Mouse (Mus musculus) heart, postnatal 0 days (tissue): ENCODE results near the gene Gab2.

Experiments
- CTCF ChIP-seq: IDR thresholded peaks from 2 replicates; pipeline ENCODE4 v1.5.1; 2016; ENCODE audit warnings: antibody characterized with exemption, control low read depth, low read depth
- EP300 ChIP-seq: IDR thresholded peaks from 2 replicates; pipeline ENCODE4 v1.6.1; 2016; ENCODE audit warnings: antibody characterized with exemption, low read depth

- no peak for TF ChIP-seq CTCF
- TF ChIP-seq EP300, result no peak
Observed at GRCm38 (mm10) chr7:97041868-97042449, 39.4 kb upstream of the Gab2 start.
